Mouse (Mus musculus) bone marrow, adult 2 months (tissue): Measurements from ENCODE around the gene Them7. TPM values are rescaled to one million over a fixed set of nuclear protein-coding genes. Genes with fewer than 3 reads are reported as not detected.

Experiments used
- H3K27ac ChIP-seq: fragments of 200-500 bp; 2 replicates; pipeline ENCODE4 v1.5.1; 2012; ENCODE audit warnings: low read depth, mild to moderate bottlenecking, control low read depth, inconsistent platforms, low read length; ENCODE audit not compliant: control insufficient read depth, poor library complexity, insufficient read depth
- H3K4me1 ChIP-seq: fragments of 200-500 bp; 2 replicates; pipeline ENCODE4 v1.6.1; 2011; ENCODE audit warnings: low read length; ENCODE audit not compliant: control insufficient read depth, insufficient read depth
- H3K4me3 ChIP-seq: fragments of 200-500 bp; replicated peaks from 2 replicates; pipeline ENCODE3; 2011; ENCODE audit warnings: mild to moderate bottlenecking, low read depth, low read length, control low read depth; ENCODE audit not compliant: control insufficient read depth
- CTCF ChIP-seq: fragments of 200-500 bp; IDR thresholded peaks from 2 replicates; pipeline ENCODE4 v1.5.1; 2011; ENCODE audit warnings: low read length, control low read depth; ENCODE audit not compliant: control insufficient read depth, insufficient read depth
- POLR2A ChIP-seq: fragments of 200-500 bp; IDR thresholded peaks from 2 replicates; pipeline ENCODE4 v1.6.1; 2011; ENCODE audit warnings: low read depth, mild to moderate bottlenecking, control low read depth, low read length, borderline replicate concordance; ENCODE audit not compliant: control insufficient read depth
- WGBS: fragments of 180-500 bp; shearing (Covaris S2); methylation state at CpG from one replicate; pipeline ENCODE4 v1.1.7; 2018; 5-methylcytosine and 5-hydroxymethylcytosine counted together
- polyA plus RNA-seq: library from polyadenylated mRNA; stranded (reverse); fragments of >200 nt; gene quantifications from 2 replicates; pipeline ENCODE4 v1.2.4, GENCODE M21; 2011; ENCODE audit warnings: low replicate concordance; ENCODE audit not compliant: missing spikeins, insufficient read depth, insufficient read length

Them7 gene
- polyA plus RNA-seq, 1 experiment, result not detected

- H3K4me1 ChIP-seq, result no peaks in the 10 kb centered on the region
- H3K4me3 ChIP-seq, result no peak overlapping the region
- H3K27ac ChIP-seq, result no peak overlapping the region
- TF ChIP-seq CTCF, result no peak
- no peak for TF ChIP-seq POLR2A
- 37% methylated on average over 6 of the region's 6 CpGs for WGBS
These were observed 204.3 kb downstream of the Them7 start for GRCm38 (mm10) chr2:105428467-105428866.

Other genes with a start within 250 kb of the Them7 start
- 97.7 and 133 TPM in 2 replicates for gene Eif3m, start 207.2 kb upstream of the Them7 start, polyA plus RNA-seq
- not detected in 2 replicates for gene Gm11060, start 132.3 kb upstream of the Them7 start, polyA plus RNA-seq
- gene Wt1, start 97.8 kb upstream of the Them7 start, polyA plus RNA-seq, result 1.4 TPM in 1 of 2 replicates, not detected in the other
- gene Rcn1, start 175.0 kb downstream of the Them7 start, polyA plus RNA-seq, result 6.0 and 18.3 TPM in 2 replicates